Mouse (Mus musculus) spleen, embryonic (tissue): Measurements from ENCODE around the gene Idh1.
"Not testable (repeated sequence)": the region's sequence is repeated elsewhere in the genome, so short reads cannot be mapped to it uniquely, and the experiment has no call there.

ENCODE experiments used
- CTCF ChIA-PET: fragments of 350-600 bp; sonication (Branson Sonifier 250); formaldehyde crosslinking; loops from one replicate; lab custom pipeline; 2022; lab: Charles Lee

The Idh1 gene

GRCm38 (mm10) chr1:65186287-65187073 is at the start of gene Idh1, which contains the start of gene Pikfyve:
Idh1 (minus strand) TSS chr1:65186500.
Pikfyve (plus strand) TSS chr1:65186683.
- CTCF ChIA-PET: interaction anchor here (0.8 kb wide), 1 partner anchor 431 kb away, joined by 3 read pairs; no protein-coding TSS in a partner anchor

- CTCF ChIA-PET: interaction anchor here (0.6 kb wide), 1 partner anchor 1802 kb away, joined by 3 read pairs; no protein-coding TSS in a partner anchor
Observed at GRCm38 (mm10) chr1:65230566-65230965, 44.3 kb upstream of the Idh1 start.

- CTCF ChIA-PET: not testable (repeated sequence)
Observed at GRCm38 (mm10) chr1:65229768-65230167, 43.5 kb upstream of the Idh1 start.

- CTCF ChIA-PET: interaction anchor here (0.5 kb wide), 1 partner anchor 29 kb away, joined by 5 read pairs; no protein-coding TSS in a partner anchor
Observed at GRCm38 (mm10) chr1:65227681-65228080, 41.4 kb upstream of the Idh1 start.

- CTCF ChIA-PET: no interaction called here
Observed at GRCm38 (mm10) chr1:65223654-65224053, 37.4 kb upstream of the Idh1 start.

GRCm38 (mm10) chr1:65217972-65218371 is 31.7 kb upstream of the Idh1 start:
- CTCF ChIA-PET: interaction anchor here (0.6 kb wide), 2 partner anchors 14 to 40 kb away, joined by 3 to 6 read pairs; no protein-coding TSS in a partner anchor

GRCm38 (mm10) chr1:65217567-65217966 is 31.3 kb upstream of the Idh1 start:
- CTCF ChIA-PET: interaction anchor here (0.6 kb wide), 2 partner anchors 15 to 40 kb away, joined by 3 to 6 read pairs; no protein-coding TSS in a partner anchor

- CTCF ChIA-PET: no interaction called here
Observed at GRCm38 (mm10) chr1:65213214-65213613, 26.9 kb upstream of the Idh1 start.

- CTCF ChIA-PET: no interaction called here
Observed at GRCm38 (mm10) chr1:65204299-65204698, 18.0 kb upstream of the Idh1 start.

GRCm38 (mm10) chr1:65198861-65199260 is 12.6 kb upstream of the Idh1 start:
- CTCF ChIA-PET: interaction anchor here (0.6 kb wide), 1 partner anchor 29 kb away, joined by 5 read pairs; no protein-coding TSS in a partner anchor

GRCm38 (mm10) chr1:65198425-65198824 is 12.1 kb upstream of the Idh1 start:
- CTCF ChIA-PET: no interaction called here

GRCm38 (mm10) chr1:65193226-65193625 is 6.9 kb upstream of the Idh1 start:
- CTCF ChIA-PET: no interaction called here

GRCm38 (mm10) chr1:65190172-65190571 is 3.9 kb upstream of the Idh1 start:
- CTCF ChIA-PET: no interaction called here

GRCm38 (mm10) chr1:65187074-65187430 is 752 bp upstream of the Idh1 start:
- CTCF ChIA-PET: no interaction called here

GRCm38 (mm10) chr1:65185524-65186205 is 635 bp downstream of the Idh1 start:
- CTCF ChIA-PET: interaction anchor here (0.8 kb wide), 1 partner anchor 430 kb away, joined by 3 read pairs; no protein-coding TSS in a partner anchor

- CTCF ChIA-PET: no interaction called here
Observed at GRCm38 (mm10) chr1:65185011-65185410, 1.3 kb downstream of the Idh1 start.

- CTCF ChIA-PET: no interaction called here
Observed at GRCm38 (mm10) chr1:65183994-65184393, 2.3 kb downstream of the Idh1 start.

GRCm38 (mm10) chr1:65181459-65181858 is 4.8 kb downstream of the Idh1 start:
- CTCF ChIA-PET: no interaction called here

- CTCF ChIA-PET: no interaction called here
Observed at GRCm38 (mm10) chr1:65179634-65180249, 6.6 kb downstream of the Idh1 start.

- CTCF ChIA-PET: interaction anchor here (1.2 kb wide), 1 partner anchor 10 kb away, joined by 3 read pairs; no protein-coding TSS in a partner anchor
Observed at GRCm38 (mm10) chr1:65178902-65179432, 7.3 kb downstream of the Idh1 start.

GRCm38 (mm10) chr1:65178126-65178901 is 8.0 kb downstream of the Idh1 start:
- CTCF ChIA-PET: interaction anchor here (0.6 to 1.2 kb wide), 3 partner anchors 9 to 110 kb away, joined by 3 to 4 read pairs (median 3); no protein-coding TSS in a partner anchor
